Mouse (Mus musculus) lung, postnatal 0 days (tissue): ENCODE results near the gene Fat3.

Source experiments
- CTCF ChIP-seq: IDR thresholded peaks from 2 replicates; pipeline ENCODE4 v1.5.1; 2016; ENCODE audit warnings: antibody characterized with exemption, mild to moderate bottlenecking
- EP300 ChIP-seq: IDR thresholded peaks from 2 replicates; pipeline ENCODE4 v1.6.1; 2016; ENCODE audit warnings: antibody characterized with exemption, mild to moderate bottlenecking, control low read depth

- TF ChIP-seq CTCF, result no peak
- no peak for TF ChIP-seq EP300
Measured at GRCm38 (mm10) chr9:15928331-15928730, 572.8 kb downstream of the Fat3 start.
